Mouse (Mus musculus): ENCODE results near the gene Pdxdc1. TPM values are rescaled to one million over a fixed set of nuclear protein-coding genes. Genes with fewer than 3 reads are reported as not detected.

The Pdxdc1 gene
- polyA plus RNA-seq, 2 experiments, result 105 to 109 TPM

DNA sequence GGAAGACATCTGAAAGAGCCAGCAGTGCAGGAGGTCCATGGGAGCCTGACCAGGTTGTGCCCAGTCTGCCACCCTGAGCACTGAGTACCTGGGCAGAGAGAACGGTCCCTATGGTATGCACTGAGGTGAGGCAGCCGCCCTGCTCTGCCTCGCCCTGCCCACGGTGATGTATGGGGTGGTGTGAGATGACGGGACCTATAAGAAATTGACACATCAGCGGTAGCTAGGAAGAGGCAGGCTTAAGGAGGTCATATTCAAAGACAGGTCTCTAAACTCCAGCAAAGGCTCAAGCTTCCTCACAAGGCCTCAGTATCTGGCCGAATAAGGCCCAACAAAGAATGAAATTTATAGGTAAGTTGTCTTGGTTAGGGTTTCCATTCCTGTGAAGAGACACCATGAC lies 18.9 kb upstream of the Pdxdc1 start:
- no peak overlapping the region for H3K4me2 ChIP-seq (replicated peaks; ENCODE audit: low read depth, low read length, severe bottlenecking)
- WGBS, result 94% methylated on average over 7 of the region's 7 CpGs
- TF ChIP-seq POLR2A (IDR thresholded peaks at IDR 0.05; ENCODE audit: borderline replicate concordance, extremely low read depth, insufficient read depth, insufficient read length), result no peak
- no peak overlapping the region for H3K27ac ChIP-seq (replicated peaks; ENCODE audit: low read depth, low read length)
- ATAC-seq (ENCODE audit: low FRiP score, low read depth) (no peak), DNase-seq (ENCODE audit: low spot score) (no peak)
- H3K9me3 ChIP-seq (ENCODE audit: control insufficient read depth, low read length), result no peaks in the 10 kb centered on the region
- no peaks in the 10 kb centered on the region for H3K4me1 ChIP-seq (ENCODE audit: control insufficient read depth, insufficient read depth, low read length)
- H3K9ac ChIP-seq (ENCODE audit: low read depth, low read length, severe bottlenecking), result no peak overlapping the region
- H3K27me3 ChIP-seq (ENCODE audit: control insufficient read depth, insufficient read depth, low read length), result no peaks in the 10 kb centered on the region
- H3K36me3 ChIP-seq (ENCODE audit: control insufficient read depth, insufficient read depth, low read length), result no peaks in the 10 kb centered on the region
- no peak overlapping the region for H3K4me3 ChIP-seq (replicated peaks; ENCODE audit: low read length)

DNA sequence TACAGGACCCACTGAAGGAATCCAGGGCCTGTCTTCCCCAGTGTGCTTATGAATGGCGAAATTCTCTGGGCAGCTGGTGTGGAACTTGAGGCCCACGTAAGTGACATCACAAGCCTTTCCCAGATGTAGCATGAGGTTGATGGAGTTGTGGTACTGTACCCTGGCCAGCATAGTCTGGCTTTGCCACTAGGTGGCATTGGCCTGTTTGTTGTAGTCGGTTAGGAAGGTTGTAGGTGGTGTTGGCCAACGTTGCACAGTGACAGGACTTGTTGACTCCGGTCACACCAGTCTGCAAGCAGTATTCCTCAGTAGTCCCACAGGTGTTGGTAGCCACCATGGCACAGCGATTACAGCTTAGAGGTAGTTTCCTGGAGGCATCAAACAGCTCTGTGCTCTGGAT lies 18.1 kb upstream of the Pdxdc1 start:
- WGBS, result 85% methylated on average over 6 of the region's 6 CpGs
- Histone ChIP-seq H3K4me3 (replicated peaks; ENCODE audit: low read length) (no peak overlapping the region), H3K36me3 (ENCODE audit: control insufficient read depth, insufficient read depth, low read length) (no peaks in the 10 kb centered on the region), H3K4me1 (ENCODE audit: control insufficient read depth, insufficient read depth, low read length) (no peaks in the 10 kb centered on the region), H3K9me3 (ENCODE audit: control insufficient read depth, low read length) (no peaks in the 10 kb centered on the region), H3K27me3 (ENCODE audit: control insufficient read depth, insufficient read depth, low read length) (no peaks in the 10 kb centered on the region), H3K9ac (ENCODE audit: low read depth, low read length, severe bottlenecking) (no peak overlapping the region), H3K4me2 (replicated peaks; ENCODE audit: low read depth, low read length, severe bottlenecking) (no peak overlapping the region), H3K27ac (replicated peaks; ENCODE audit: low read depth, low read length) (no peak overlapping the region)
- TF ChIP-seq POLR2A (IDR thresholded peaks at IDR 0.05; ENCODE audit: borderline replicate concordance, extremely low read depth, insufficient read depth, insufficient read length), result no peak
- ATAC-seq (ENCODE audit: low FRiP score, low read depth) (0 out of 2 replicates have a peak, but pooled peaks have one; percentile 19), DNase-seq (ENCODE audit: low spot score) (no peak)

DNA sequence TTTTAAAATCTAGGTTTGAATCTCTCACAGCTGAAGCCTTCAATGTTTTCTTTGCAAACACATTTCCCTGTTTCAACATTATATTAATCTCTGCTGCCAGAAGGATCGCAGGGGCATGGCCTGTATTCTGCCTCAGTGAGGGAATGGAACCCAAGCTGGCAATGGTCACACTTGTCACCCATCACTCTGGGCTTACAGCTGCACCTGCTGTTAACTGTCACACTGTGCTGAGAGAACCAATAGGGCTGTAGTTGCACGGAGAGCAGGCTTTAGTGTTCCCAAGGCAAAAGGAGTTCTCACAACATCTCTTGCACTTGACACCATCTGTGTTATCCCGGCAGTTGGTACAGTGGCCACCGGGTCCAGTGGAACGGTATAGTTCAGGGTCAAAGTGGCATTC lies 17.2 kb upstream of the Pdxdc1 start:
- WGBS, result 84% methylated on average over 5 of the region's 5 CpGs

DNA sequence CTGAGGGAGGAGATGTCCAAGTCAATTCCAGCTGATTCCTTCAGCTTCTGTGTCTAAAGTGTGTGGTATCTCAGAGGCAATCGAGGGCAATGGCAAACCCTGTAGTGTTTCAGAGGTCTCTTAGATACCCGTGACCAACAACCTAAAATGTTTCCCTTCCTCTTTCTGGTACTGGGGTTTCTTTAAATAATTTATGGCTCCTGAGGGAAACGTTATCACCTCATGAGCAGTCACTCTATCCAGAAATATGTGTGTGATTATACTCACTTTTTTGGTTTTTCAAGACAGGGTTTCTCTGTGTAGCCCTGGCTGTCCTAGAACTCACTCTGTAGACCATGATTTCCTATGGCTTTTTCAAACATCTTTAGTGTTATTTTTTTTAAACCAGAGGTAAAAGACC lies 4.4 kb upstream of the Pdxdc1 start:
- H3K4me3 ChIP-seq (replicated peaks; ENCODE audit: low read length), result no peak overlapping the region
- no peaks in the 10 kb centered on the region for H3K9me3 ChIP-seq (ENCODE audit: control insufficient read depth, low read length)
- ATAC-seq (ENCODE audit: low FRiP score, low read depth), result no peak
- H3K36me3 ChIP-seq (ENCODE audit: control insufficient read depth, insufficient read depth, low read length), result no peaks in the 10 kb centered on the region
- no peak overlapping the region for H3K27ac ChIP-seq (replicated peaks; ENCODE audit: low read depth, low read length)
- TF ChIP-seq POLR2A (IDR thresholded peaks at IDR 0.05; ENCODE audit: borderline replicate concordance, extremely low read depth, insufficient read depth, insufficient read length), result no peak
- 0 out of 2 replicates have a peak, but pooled peaks cover 3% of the 10 kb centered on the region for H3K4me1 ChIP-seq (ENCODE audit: control insufficient read depth, insufficient read depth, low read length)
- H3K27me3 ChIP-seq (ENCODE audit: control insufficient read depth, insufficient read depth, low read length), result no peaks in the 10 kb centered on the region
- no peak for DNase-seq (ENCODE audit: low spot score)
- H3K4me2 ChIP-seq (replicated peaks; ENCODE audit: low read depth, low read length, severe bottlenecking), result no peak overlapping the region
- 68% methylated on average over 3 of the region's 3 CpGs for WGBS
- no peak overlapping the region for H3K9ac ChIP-seq (ENCODE audit: low read depth, low read length, severe bottlenecking)

More for the DNA sequence above, 17.2 kb upstream of the Pdxdc1 start:
- no peaks in the 10 kb centered on the region for H3K36me3 ChIP-seq (ENCODE audit: control insufficient read depth, insufficient read depth, low read length)
- H3K9ac ChIP-seq (ENCODE audit: low read depth, low read length, severe bottlenecking), result no peak overlapping the region
- no peak overlapping the region for H3K27ac ChIP-seq (replicated peaks; ENCODE audit: low read depth, low read length)
- no peaks in the 10 kb centered on the region for H3K27me3 ChIP-seq (ENCODE audit: control insufficient read depth, insufficient read depth, low read length)
- H3K4me2 ChIP-seq (replicated peaks; ENCODE audit: low read depth, low read length, severe bottlenecking), result no peak overlapping the region
- TF ChIP-seq POLR2A (IDR thresholded peaks at IDR 0.05; ENCODE audit: borderline replicate concordance, extremely low read depth, insufficient read depth, insufficient read length), result no peak
- no peak for DNase-seq (ENCODE audit: low spot score)
- no peaks in the 10 kb centered on the region for H3K4me1 ChIP-seq (ENCODE audit: control insufficient read depth, insufficient read depth, low read length)
- no peaks in the 10 kb centered on the region for H3K9me3 ChIP-seq (ENCODE audit: control insufficient read depth, low read length)
- no peak overlapping the region for H3K4me3 ChIP-seq (replicated peaks; ENCODE audit: low read length)
- peak; percentile 34; the same call in 1 of the 2 replicates for ATAC-seq (ENCODE audit: low FRiP score, low read depth)

DNA sequence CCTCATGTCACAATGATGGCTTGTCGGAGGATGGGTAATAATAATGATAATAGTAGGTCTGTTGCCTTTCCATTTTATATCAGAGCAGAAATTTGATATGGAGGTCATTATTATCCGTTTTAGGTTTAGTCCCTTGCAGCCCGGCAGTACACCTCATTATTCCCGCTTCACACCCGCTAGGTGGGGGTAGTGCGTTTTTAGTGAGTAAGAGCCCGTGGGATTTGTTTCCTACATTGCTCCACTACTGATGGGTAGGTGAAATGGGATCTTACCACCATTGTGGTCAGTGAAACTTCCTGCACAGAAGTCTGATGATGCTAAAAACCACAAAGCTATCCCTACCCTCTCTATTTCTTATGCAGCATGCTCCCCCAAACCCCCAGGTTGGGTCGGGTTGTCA lies 557 bp upstream of the Pdxdc1 start:
- Histone ChIP-seq H3K36me3 (ENCODE audit: control insufficient read depth, insufficient read depth, low read length) (no peaks in the 10 kb centered on the region), H3K4me1 (ENCODE audit: control insufficient read depth, insufficient read depth, low read length) (peaks cover 13% of the 10 kb centered on the region), H3K27me3 (ENCODE audit: control insufficient read depth, insufficient read depth, low read length) (no peaks in the 10 kb centered on the region), H3K27ac (replicated peaks; ENCODE audit: low read depth, low read length) (peak overlapping the region; percentile 89), H3K4me2 (replicated peaks; ENCODE audit: low read depth, low read length, severe bottlenecking) (peak overlapping the region; percentile 62), H3K9ac (ENCODE audit: low read depth, low read length, severe bottlenecking) (peak overlapping the region; percentile 96), H3K4me3 (replicated peaks; ENCODE audit: low read length) (peak overlapping the region; percentile 94), H3K9me3 (ENCODE audit: control insufficient read depth, low read length) (no peaks in the 10 kb centered on the region)
- DNase-seq (ENCODE audit: low spot score) (peak; percentile 89), ATAC-seq (ENCODE audit: low FRiP score, low read depth) (peak; percentile 79)
- no peak for TF ChIP-seq POLR2A (IDR thresholded peaks at IDR 0.05; ENCODE audit: borderline replicate concordance, extremely low read depth, insufficient read depth, insufficient read length)
- 4% methylated on average over 8 of the region's 8 CpGs for WGBS

DNA sequence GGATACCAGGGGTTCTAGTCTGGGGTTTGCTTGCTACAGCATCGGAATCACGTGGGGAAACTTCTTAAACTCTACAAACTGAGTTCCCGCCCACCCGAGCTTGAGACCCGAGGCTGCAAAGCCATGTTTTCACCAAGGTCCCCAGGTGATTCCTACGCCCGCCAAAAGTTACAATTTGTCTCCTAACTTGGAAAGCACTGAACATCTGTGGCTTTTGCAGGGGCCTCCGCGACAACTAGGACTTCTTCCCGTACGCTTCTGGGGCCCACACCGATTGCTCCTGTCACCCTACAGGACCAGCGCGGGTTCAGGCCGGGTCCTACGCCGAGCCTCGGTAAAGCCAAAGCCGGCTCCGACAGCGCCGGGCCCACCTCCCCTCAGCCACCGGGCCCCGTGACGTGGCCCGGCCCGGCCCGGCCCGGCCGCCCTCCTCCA lies 517 bp downstream of the Pdxdc1 start:
- no peaks in the 10 kb centered on the region for H3K9me3 ChIP-seq (ENCODE audit: control insufficient read depth, low read length)
- H3K27me3 ChIP-seq (ENCODE audit: control insufficient read depth, insufficient read depth, low read length), result no peaks in the 10 kb centered on the region
- H3K4me2 ChIP-seq (replicated peaks; ENCODE audit: low read depth, low read length, severe bottlenecking), result peak overlapping the region; percentile 62
- peak overlapping the region; percentile 96 for H3K9ac ChIP-seq (ENCODE audit: low read depth, low read length, severe bottlenecking)
- peak; percentile 24 for DNase-seq (ENCODE audit: low spot score)
- peak overlapping the region; percentile 94 for H3K4me3 ChIP-seq (replicated peaks; ENCODE audit: low read length)
- no peaks in the 10 kb centered on the region for H3K36me3 ChIP-seq (ENCODE audit: control insufficient read depth, insufficient read depth, low read length)
- peak overlapping the region; percentile 89 for H3K27ac ChIP-seq (replicated peaks; ENCODE audit: low read depth, low read length)
- peak; percentile 50; the same call in 1 of the 2 replicates for ATAC-seq (ENCODE audit: low FRiP score, low read depth)
- WGBS, result 0% methylated on average over 27 of the region's 30 CpGs
- TF ChIP-seq POLR2A (IDR thresholded peaks at IDR 0.05; ENCODE audit: borderline replicate concordance, extremely low read depth, insufficient read depth, insufficient read length), result no peak
- H3K4me1 ChIP-seq (ENCODE audit: control insufficient read depth, insufficient read depth, low read length), result peaks cover 13% of the 10 kb centered on the region

Measured in limb, embryonic 14.5 days (tissue).